Mouse (Mus musculus) myocyte (in vitro differentiated cells): ENCODE results near the gene Sltm.

Experiments used
- CEBPB ChIP-seq: IDR thresholded peaks from 2 replicates; pipeline ENCODE4 v1.6.1; 2011; ENCODE audit warnings: mild to moderate bottlenecking, moderate library complexity; ENCODE audit not compliant: poor library complexity, insufficient read depth, severe bottlenecking
- E2F4 ChIP-seq: IDR thresholded peaks from one replicate; pipeline ENCODE4 v1.6.1; 2011; ENCODE audit warnings: mild to moderate bottlenecking, control low read depth, moderate library complexity; ENCODE audit not compliant: insufficient read depth
- MAX ChIP-seq: IDR thresholded peaks from one replicate; pipeline ENCODE4 v1.6.1; 2011; ENCODE audit warnings: low read depth, mild to moderate bottlenecking, control low read depth
- MYOD1 ChIP-seq, 3 experiments: IDR thresholded peaks; one replicate each; pipeline ENCODE4 v1.6.1; 2011; ENCODE audit warnings: control low read depth in 2 of 3, low read depth in 2 of 3, mild to moderate bottlenecking in 2 of 3, moderate library complexity in 1 of 3; ENCODE audit not compliant: insufficient read length in 2 of 3, control insufficient read depth in 1 of 3
- MYOG ChIP-seq, 3 experiments: IDR thresholded peaks; one replicate each; pipeline ENCODE4 v1.6.1; 2011; ENCODE audit warnings: control low read depth in 2 of 3, low read depth in 2 of 3, mild to moderate bottlenecking in 2 of 3; ENCODE audit not compliant: insufficient read length in 2 of 3, control insufficient read depth in 1 of 3, insufficient read depth in 1 of 3
- POLR2A ChIP-seq: IDR thresholded peaks from one replicate; pipeline ENCODE4 v1.6.1; 2011; ENCODE audit warnings: low read depth, mild to moderate bottlenecking, control low read depth, moderate library complexity; ENCODE audit not compliant: insufficient read length
- POLR2AphosphoS2 ChIP-seq: IDR thresholded peaks from one replicate; pipeline ENCODE4 v1.6.1; 2011; ENCODE audit warnings: low read depth, control low read depth; ENCODE audit not compliant: insufficient read length
- REST ChIP-seq: IDR thresholded peaks from one replicate; pipeline ENCODE4 v1.6.1; 2011; ENCODE audit warnings: mild to moderate bottlenecking, control low read depth, moderate library complexity; ENCODE audit not compliant: insufficient read depth, insufficient read length
- SRF ChIP-seq: IDR thresholded peaks from one replicate; pipeline ENCODE4 v1.6.1; 2011; ENCODE audit warnings: low read depth; ENCODE audit not compliant: control insufficient read depth, insufficient read length
- TCF12 ChIP-seq: IDR thresholded peaks from one replicate; pipeline ENCODE4 v1.6.1; 2011; ENCODE audit warnings: mild to moderate bottlenecking, control low read depth; ENCODE audit not compliant: poor library complexity, insufficient read depth, severe bottlenecking
- USF1 ChIP-seq: IDR thresholded peaks from one replicate; pipeline ENCODE4 v1.6.1; 2011; ENCODE audit warnings: low read depth, mild to moderate bottlenecking, control low read depth, moderate library complexity

DNA sequence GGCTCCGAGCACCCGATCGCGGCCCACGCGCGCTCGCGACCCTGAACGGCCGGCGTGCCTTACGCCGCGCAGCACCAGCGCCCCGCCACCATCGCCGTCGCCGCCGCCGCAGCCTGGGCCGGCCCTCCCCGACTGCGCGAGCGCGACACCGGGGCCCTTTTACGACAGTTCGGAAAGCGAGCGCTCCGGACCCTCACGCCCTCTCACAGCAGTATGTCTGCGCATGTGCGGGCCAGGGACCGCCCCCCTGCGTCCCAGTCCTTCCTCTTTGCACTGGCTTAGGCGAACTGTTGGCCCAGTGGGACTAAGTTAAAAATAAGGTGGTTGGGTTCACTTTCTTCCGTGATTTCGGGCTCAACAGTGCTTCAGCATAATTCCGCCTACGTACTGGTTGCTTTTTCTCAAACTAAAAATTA lies 38.9 kb upstream of the Sltm start, which contains the start of gene Rnf111:
- TF ChIP-seq REST (peak; percentile 2), USF1 (no peak), POLR2A (peak; percentile 100), MAX (no peak), E2F4 (no peak), POLR2AphosphoS2 (peak; percentile 97), MYOG (IDR thresholded peaks at IDR 0.05; ENCODE audit: control insufficient read depth in 1 of 3, insufficient read depth in 1 of 3, insufficient read length in 2 of 3, low read depth in 2 of 3) (no peak), TCF12 (no peak), SRF (no peak), MYOD1 (IDR thresholded peaks at IDR 0.05; ENCODE audit: control insufficient read depth in 1 of 3, insufficient read length in 2 of 3, low read depth in 2 of 3) (peak in 1 of 3 experiments; percentile 27), CEBPB (no peak)
